Mouse (Mus musculus) neural tube, embryonic 13.5 days (tissue): ENCODE data around the gene Gpkow. TPM values are rescaled to one million over a fixed set of nuclear protein-coding genes. Genes with fewer than 3 reads are reported as not detected.

Experiments used
- ATAC-seq: fragments of 200-750 bp; cut with Nextera tagmentation; 2 replicates; pipeline ENCODE4 v1.8.0; 2017; ENCODE audit warnings: low read depth, mild to moderate bottlenecking, moderate TSS enrichment, moderate library complexity
- H3K27ac ChIP-seq: fragments of 300-500 bp; sonication (generic); replicated peaks from 2 replicates; pipeline ENCODE4 v1.5.1; 2015; ENCODE audit warnings: moderate library complexity, mild to moderate bottlenecking, inconsistent platforms
- H3K27me3 ChIP-seq: fragments of 300-500 bp; sonication (generic); 2 replicates; pipeline ENCODE4 v1.6.1; 2015; ENCODE audit warnings: mild to moderate bottlenecking, inconsistent platforms
- H3K36me3 ChIP-seq: fragments of 300-500 bp; sonication (generic); 2 replicates; pipeline ENCODE4 v1.6.1; 2015; ENCODE audit warnings: mild to moderate bottlenecking, inconsistent platforms
- H3K4me1 ChIP-seq: fragments of 300-500 bp; sonication (generic); replicated peaks from 2 replicates; pipeline ENCODE4 v1.6.1; 2015; ENCODE audit warnings: inconsistent platforms
- H3K4me2 ChIP-seq: fragments of 300-500 bp; sonication (generic); 2 replicates; pipeline ENCODE4 v1.6.1; 2015; ENCODE audit warnings: inconsistent platforms, mild to moderate bottlenecking, moderate library complexity
- H3K4me3 ChIP-seq: fragments of 300-500 bp; sonication (generic); 2 replicates; pipeline ENCODE4 v1.5.1; 2015; ENCODE audit warnings: mild to moderate bottlenecking, inconsistent platforms
- H3K9ac ChIP-seq: fragments of 300-500 bp; sonication (generic); 2 replicates; pipeline ENCODE4 v1.6.1; 2015; ENCODE audit warnings: moderate library complexity, mild to moderate bottlenecking, inconsistent platforms
- H3K9me3 ChIP-seq: fragments of 300-500 bp; sonication (generic); 2 replicates; pipeline ENCODE4 v1.6.1; 2016; ENCODE audit warnings: inconsistent platforms
- WGBS: fragments of 180-500 bp; shearing (Covaris S2); methylation state at CpG from one replicate; pipeline ENCODE4 v1.1.7; 2015; 5-methylcytosine and 5-hydroxymethylcytosine counted together
- polyA plus RNA-seq: library from polyadenylated mRNA; unstranded; fragments of >200 nt; fragmentation: Nextera tagmentation; extraction: Ambion mirVana; gene quantifications from 2 replicates; pipeline ENCODE4 v1.2.1, GENCODE M21; 2015

Gene Gpkow
- polyA plus RNA-seq, 1 experiment from 2014 or later = 43.2 TPM

- H3K4me1 ChIP-seq = peaks cover 5% of the 10 kb centered on the region; the same call in 1 of the 2 replicates
- no peaks in the 10 kb centered on the region for H3K9me3 ChIP-seq
- peak within 1 kb of the TSS; percentile 37 for H3K4me3 ChIP-seq
- H3K27me3 ChIP-seq = no peaks in the 10 kb centered on the region
- WGBS = 19% methylated on average over 36 of the region's 36 CpGs
- H3K4me2 ChIP-seq = peak within 1 kb of the TSS; percentile 52
- peak; percentile 48 for ATAC-seq
- H3K27ac ChIP-seq = no peak within 1 kb of the TSS
- H3K36me3 ChIP-seq = no peaks in the 10 kb centered on the region
- peak within 1 kb of the TSS; percentile 55 for H3K9ac ChIP-seq
Measured at GRCm38 (mm10) chrX:7670921-7671623, 25.9 kb upstream of the Gpkow start, which contains the start of gene Plp2. Plp2 (minus strand) TSS chrX:7671390.

GRCm38 (mm10) chrX:7672739-7673138 lies 24.2 kb upstream of the Gpkow start:
- H3K9ac ChIP-seq = no peak overlapping the region
- 46% methylated on average over 6 of the region's 6 CpGs for WGBS
- H3K27me3 ChIP-seq = no peaks in the 10 kb centered on the region
- H3K9me3 ChIP-seq = no peaks in the 10 kb centered on the region
- H3K4me1 ChIP-seq = peaks cover 5% of the 10 kb centered on the region; the same call in 1 of the 2 replicates
- no peak overlapping the region for H3K4me3 ChIP-seq
- no peak overlapping the region for H3K4me2 ChIP-seq
- H3K27ac ChIP-seq = no peak overlapping the region
- ATAC-seq = no peak
- H3K36me3 ChIP-seq = no peaks in the 10 kb centered on the region

GRCm38 (mm10) chrX:7673578-7674281 lies 23.2 kb upstream of the Gpkow start:
- H3K4me2 ChIP-seq = peak overlapping the region; percentile 47; the same call in 1 of the 2 replicates

GRCm38 (mm10) chrX:7674284-7675000 lies 22.5 kb upstream of the Gpkow start:
- Histone ChIP-seq H3K36me3 (no peaks in the 10 kb centered on the region), H3K4me1 (peaks cover 5% of the 10 kb centered on the region; the same call in 1 of the 2 replicates), H3K27me3 (no peaks in the 10 kb centered on the region), H3K9me3 (no peaks in the 10 kb centered on the region), H3K9ac (0 out of 2 replicates have a peak overlapping the region, but pooled peaks have one; percentile 22), H3K4me3 (peak overlapping the region; percentile 20), H3K27ac (no peak overlapping the region), H3K4me2 (peak overlapping the region; percentile 47)
- WGBS = 37% methylated on average over 28 of the region's 28 CpGs
- no peak for ATAC-seq

More at GRCm38 (mm10) chrX:7673578-7674281, 23.2 kb upstream of the Gpkow start:
- H3K9me3 ChIP-seq = no peaks in the 10 kb centered on the region
- H3K9ac ChIP-seq = no peak overlapping the region
- no peak for ATAC-seq
- H3K4me3 ChIP-seq = no peak overlapping the region
- H3K27me3 ChIP-seq = no peaks in the 10 kb centered on the region
- no peaks in the 10 kb centered on the region for H3K36me3 ChIP-seq
- H3K27ac ChIP-seq = no peak overlapping the region
- WGBS = 31% methylated on average over 12 of the region's 12 CpGs
- H3K4me1 ChIP-seq = peaks cover 5% of the 10 kb centered on the region; the same call in 1 of the 2 replicates

GRCm38 (mm10) chrX:7675001-7675380 lies 21.9 kb upstream of the Gpkow start:
- 37% methylated on average over 10 of the region's 10 CpGs for WGBS
- H3K4me2 ChIP-seq = peak overlapping the region; percentile 47
- H3K27ac ChIP-seq = no peak overlapping the region
- H3K9ac ChIP-seq = no peak overlapping the region
- ATAC-seq = no peak
- peaks cover 5% of the 10 kb centered on the region; the same call in 1 of the 2 replicates for H3K4me1 ChIP-seq
- peak overlapping the region; percentile 20 for H3K4me3 ChIP-seq
- H3K27me3 ChIP-seq = no peaks in the 10 kb centered on the region
- H3K36me3 ChIP-seq = no peaks in the 10 kb centered on the region
- no peaks in the 10 kb centered on the region for H3K9me3 ChIP-seq

GRCm38 (mm10) chrX:7678986-7679385 lies 17.9 kb upstream of the Gpkow start:
- H3K36me3 ChIP-seq = no peaks in the 10 kb centered on the region
- H3K4me2 ChIP-seq = no peak overlapping the region
- ATAC-seq = no peak
- no peak overlapping the region for H3K9ac ChIP-seq
- H3K4me1 ChIP-seq = no peaks in the 10 kb centered on the region
- H3K27me3 ChIP-seq = no peaks in the 10 kb centered on the region
- H3K4me3 ChIP-seq = no peak overlapping the region
- no peaks in the 10 kb centered on the region for H3K9me3 ChIP-seq
- WGBS = 55% methylated on average over 3 of the region's 3 CpGs
- H3K27ac ChIP-seq = no peak overlapping the region

DNA sequence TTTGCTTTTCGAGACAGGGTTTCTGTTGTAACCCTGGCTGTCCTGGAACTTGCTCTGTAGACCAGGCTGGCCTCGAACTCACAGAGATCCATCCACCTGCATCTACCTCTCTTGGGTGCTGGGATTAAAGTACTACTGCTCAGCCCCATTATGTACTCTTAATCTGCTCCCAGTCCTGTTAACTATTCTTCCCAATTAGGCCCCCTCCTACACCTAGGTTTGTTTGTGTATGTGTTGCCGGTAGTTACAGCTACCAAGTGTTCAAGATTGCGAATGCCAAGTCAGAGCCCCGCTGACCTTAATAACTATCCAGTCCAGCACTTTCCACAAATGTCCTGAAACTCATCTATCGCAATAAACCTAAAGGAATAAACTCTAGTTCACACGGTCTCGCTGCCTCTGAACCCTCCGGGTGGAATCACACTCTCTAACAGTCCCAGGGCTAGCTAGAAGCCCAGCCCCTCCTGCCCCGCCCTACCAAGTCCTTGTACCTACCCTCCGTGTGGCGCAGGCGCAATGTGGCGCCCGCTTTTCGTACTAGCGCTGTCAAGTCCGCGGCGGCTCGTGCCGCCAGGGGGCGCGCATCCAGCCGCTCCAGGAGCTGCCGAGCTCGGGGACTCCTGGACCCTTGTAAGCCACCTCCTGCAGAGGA lies 17.4 kb upstream of the Gpkow start:
- WGBS = 17% methylated on average over 27 of the region's 27 CpGs
- H3K27me3 ChIP-seq = no peaks in the 10 kb centered on the region

GRCm38 (mm10) chrX:7680057-7680412 lies 16.9 kb upstream of the Gpkow start:
- peak; percentile 45; the same call in 1 of the 2 replicates for ATAC-seq
- H3K27me3 ChIP-seq = no peaks in the 10 kb centered on the region
- 25% methylated on average over 12 of the region's 12 CpGs for WGBS

More for the DNA sequence above, 17.4 kb upstream of the Gpkow start:
- Histone ChIP-seq H3K4me1 (no peaks in the 10 kb centered on the region), H3K4me2 (peak overlapping the region; percentile 50), H3K4me3 (peak overlapping the region; percentile 25), H3K27ac (no peak overlapping the region), H3K36me3 (no peaks in the 10 kb centered on the region), H3K9me3 (no peaks in the 10 kb centered on the region), H3K9ac (no peak overlapping the region)
- ATAC-seq = peak; percentile 92

GRCm38 (mm10) chrX:7680864-7681263 lies 16.1 kb upstream of the Gpkow start, which contains the start of gene Magix:
Magix (minus strand) TSS chrX:7681251.
- WGBS = 68% methylated on average over 14 of the region's 14 CpGs
- Histone ChIP-seq H3K4me2 (peak within 1 kb of the TSS; percentile 50), H3K9me3 (no peaks in the 10 kb centered on the region), H3K27me3 (no peaks in the 10 kb centered on the region), H3K9ac (no peak within 1 kb of the TSS), H3K36me3 (no peaks in the 10 kb centered on the region), H3K27ac (no peak within 1 kb of the TSS), H3K4me3 (peak within 1 kb of the TSS; percentile 25; the same call in 1 of the 2 replicates), H3K4me1 (no peaks in the 10 kb centered on the region)
- ATAC-seq = no peak

More at GRCm38 (mm10) chrX:7680057-7680412, 16.9 kb upstream of the Gpkow start:
- Histone ChIP-seq H3K27ac (no peak overlapping the region), H3K4me2 (peak overlapping the region; percentile 50), H3K36me3 (no peaks in the 10 kb centered on the region), H3K9ac (no peak overlapping the region), H3K9me3 (no peaks in the 10 kb centered on the region), H3K4me1 (no peaks in the 10 kb centered on the region), H3K4me3 (peak overlapping the region; percentile 25)

GRCm38 (mm10) chrX:7688321-7688720 lies 8.6 kb upstream of the Gpkow start:
- WGBS = 86% methylated on average over 2 of the region's 2 CpGs
- H3K4me2 ChIP-seq = no peak overlapping the region
- no peaks in the 10 kb centered on the region for H3K9me3 ChIP-seq

GRCm38 (mm10) chrX:7690486-7690885 lies 6.4 kb upstream of the Gpkow start:
- Histone ChIP-seq H3K4me3 (no peak overlapping the region), H3K4me1 (no peaks in the 10 kb centered on the region), H3K36me3 (no peaks in the 10 kb centered on the region), H3K27ac (no peak overlapping the region), H3K9me3 (no peaks in the 10 kb centered on the region), H3K27me3 (no peaks in the 10 kb centered on the region), H3K9ac (no peak overlapping the region), H3K4me2 (no peak overlapping the region)
- WGBS = 65% methylated on average over 3 of the region's 3 CpGs
- ATAC-seq = no peak

More at GRCm38 (mm10) chrX:7688321-7688720, 8.6 kb upstream of the Gpkow start:
- Histone ChIP-seq H3K9ac (no peak overlapping the region), H3K4me1 (no peaks in the 10 kb centered on the region), H3K27me3 (no peaks in the 10 kb centered on the region), H3K27ac (no peak overlapping the region), H3K36me3 (no peaks in the 10 kb centered on the region), H3K4me3 (no peak overlapping the region)
- ATAC-seq = no peak
